Mouse (Mus musculus) spleen, adult 2 months (tissue): ENCODE data around the gene Adgra3.

Experiments
- CTCF ChIP-seq: fragments of 200-500 bp; IDR thresholded peaks from 2 replicates; pipeline ENCODE4 v1.5.1; 2011; ENCODE audit warnings: mild to moderate bottlenecking, inconsistent platforms; ENCODE audit not compliant: insufficient read depth, insufficient read length, insufficient replicate concordance; ENCODE audit errors: extremely low read depth
- POLR2A ChIP-seq: fragments of 200-500 bp; IDR thresholded peaks from 2 replicates; pipeline ENCODE4 v1.6.1; 2011; ENCODE audit warnings: low read depth, low read length, inconsistent platforms

- TF ChIP-seq CTCF (no peak), POLR2A (no peak)
Measured at GRCm38 (mm10) chr5:50006915-50007658, 51.7 kb downstream of the Adgra3 start.
